Mouse (Mus musculus): ENCODE results near the gene Lurap1.
A peak's percentile ranks its signal among the peaks of the same experiment; 100 is the strongest.

The Lurap1 gene

GRCm38 (mm10) chr4:116162142-116162541 lies 11.0 kb upstream of the Lurap1 start:
- DNase-seq (ENCODE audit: low read depth in 2 of 2, low spot score in 2 of 2): no peak

GRCm38 (mm10) chr4:116160769-116161168 lies 9.6 kb upstream of the Lurap1 start:
- no peak for DNase-seq (ENCODE audit: low read depth in 2 of 2, low spot score in 2 of 2)

- peak in 1 of 2 experiments; percentile 37 for DNase-seq (ENCODE audit: low read depth in 2 of 2, low spot score in 2 of 2)
Observed at GRCm38 (mm10) chr4:116159912-116160311, 8.8 kb upstream of the Lurap1 start.

- no peak for DNase-seq (ENCODE audit: low read depth in 2 of 2, low spot score in 2 of 2)
Observed at GRCm38 (mm10) chr4:116157882-116158281, 6.7 kb upstream of the Lurap1 start.

- no peak for DNase-seq (ENCODE audit: low read depth in 2 of 2, low spot score in 2 of 2)
Observed at GRCm38 (mm10) chr4:116152702-116153101, 1.6 kb upstream of the Lurap1 start.

GRCm38 (mm10) chr4:116150862-116151221 lies 296 bp downstream of the Lurap1 start:
- no peak for DNase-seq (ENCODE audit: low read depth in 2 of 2, low spot score in 2 of 2)

- peak in 1 of 2 experiments; percentile 41 for DNase-seq (ENCODE audit: low read depth in 2 of 2, low spot score in 2 of 2)
Observed at GRCm38 (mm10) chr4:116150156-116150861, 829 bp downstream of the Lurap1 start.

- DNase-seq (ENCODE audit: low read depth in 2 of 2, low spot score in 2 of 2): no peak
Observed at GRCm38 (mm10) chr4:116149812-116150155, 1.4 kb downstream of the Lurap1 start.

GRCm38 (mm10) chr4:116143891-116144717 lies 7.0 kb downstream of the Lurap1 start:
- peak; percentile 27 to 30 for DNase-seq (ENCODE audit: low read depth in 2 of 2, low spot score in 2 of 2)

- no peak for DNase-seq (ENCODE audit: low read depth in 2 of 2, low spot score in 2 of 2)
Observed at GRCm38 (mm10) chr4:116143317-116143811, 7.8 kb downstream of the Lurap1 start.

GRCm38 (mm10) chr4:116142269-116142668 lies 8.9 kb downstream of the Lurap1 start:
- DNase-seq (ENCODE audit: low read depth in 2 of 2, low spot score in 2 of 2): no peak

- no peak for DNase-seq (ENCODE audit: low read depth in 2 of 2, low spot score in 2 of 2)
Observed at GRCm38 (mm10) chr4:116141736-116142135, 9.4 kb downstream of the Lurap1 start.

GRCm38 (mm10) chr4:116140801-116141574 lies 10.2 kb downstream of the Lurap1 start:
- no peak for DNase-seq (ENCODE audit: low read depth in 2 of 2, low spot score in 2 of 2)

- no peak for DNase-seq (ENCODE audit: low read depth in 2 of 2, low spot score in 2 of 2)
Observed at GRCm38 (mm10) chr4:116137421-116137996, 13.6 kb downstream of the Lurap1 start.

- no peak for DNase-seq (ENCODE audit: low read depth in 2 of 2, low spot score in 2 of 2)
Observed at GRCm38 (mm10) chr4:116134990-116135389, 16.1 kb downstream of the Lurap1 start.

- DNase-seq (ENCODE audit: low read depth in 2 of 2, low spot score in 2 of 2): no peak
Observed at GRCm38 (mm10) chr4:116133126-116133525, 18.0 kb downstream of the Lurap1 start.

- no peak for DNase-seq (ENCODE audit: low read depth in 2 of 2, low spot score in 2 of 2)
Observed at GRCm38 (mm10) chr4:116127956-116128355, 23.2 kb downstream of the Lurap1 start.

GRCm38 (mm10) chr4:116125803-116126386 lies 25.2 kb downstream of the Lurap1 start:
- DNase-seq (ENCODE audit: low read depth in 2 of 2, low spot score in 2 of 2): no peak

GRCm38 (mm10) chr4:116123602-116124519 lies 27.3 kb downstream of the Lurap1 start, which contains the start of the genes Rad54l and Pomgnt1:
Gene Rad54l (minus strand): TSS chr4:116123690.
Gene Pomgnt1 (plus strand): TSS chr4:116123840.
- peak; percentile 24 to 50 for DNase-seq (ENCODE audit: low read depth in 2 of 2, low spot score in 2 of 2)

GRCm38 (mm10) chr4:116122762-116123161 lies 28.4 kb downstream of the Lurap1 start:
- no peak for DNase-seq (ENCODE audit: low read depth in 2 of 2, low spot score in 2 of 2)

All from CD8-positive naive resting alpha-beta T cell, adult 2 months (primary cell).